Mouse (Mus musculus) lung, postnatal 10 days (tissue): Measurements from ENCODE around the gene Olfr1253.

ENCODE experiments used
- DNase-seq: peaks from one replicate; pipeline ENCODE4 v3.0.0; 2021

Olfr1253 gene

DNA sequence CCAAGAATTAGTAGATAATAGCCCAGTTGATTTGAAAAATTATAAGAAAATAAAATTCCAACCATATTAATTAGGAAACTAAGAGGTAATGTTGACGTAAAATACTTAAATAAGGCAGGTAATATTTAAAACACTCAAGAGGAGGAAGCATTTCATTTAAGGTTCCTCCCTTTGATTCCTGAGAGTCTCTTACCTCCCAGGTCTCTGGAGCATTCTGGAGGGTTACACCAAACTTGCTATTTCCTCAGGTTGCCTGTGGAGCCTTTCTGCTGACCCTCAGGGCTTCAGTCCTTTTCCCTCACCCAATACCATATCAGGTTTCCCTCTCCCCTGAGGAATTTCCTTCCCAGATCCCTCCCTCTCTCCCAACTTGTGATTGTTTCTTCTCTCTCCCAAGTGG lies at the start of gene Olfr1253:
Gene Olfr1253 (minus strand): TSS at position 101 of the 400 bp plus-strand sequence.
- no peak for DNase-seq

DNA sequence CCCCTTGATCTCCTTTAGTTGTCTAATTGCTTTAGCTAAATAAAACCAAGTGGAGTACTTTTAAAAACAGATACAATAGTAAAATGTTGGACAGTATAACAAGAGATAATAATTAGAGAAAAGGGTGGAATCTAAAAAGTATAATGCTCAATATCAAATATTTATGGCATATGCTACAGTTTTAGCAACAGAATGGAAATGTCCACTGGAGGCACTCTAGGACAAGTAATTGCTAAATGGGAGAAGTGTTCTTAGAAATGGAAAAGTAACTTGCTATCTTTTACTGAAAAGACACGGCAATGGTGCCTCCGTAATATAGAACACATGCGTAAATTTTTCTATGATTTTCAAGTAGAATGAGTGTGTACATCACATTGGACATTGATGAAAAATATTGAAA lies 42.7 kb upstream of the Olfr1253 start:
- no peak for DNase-seq

DNA sequence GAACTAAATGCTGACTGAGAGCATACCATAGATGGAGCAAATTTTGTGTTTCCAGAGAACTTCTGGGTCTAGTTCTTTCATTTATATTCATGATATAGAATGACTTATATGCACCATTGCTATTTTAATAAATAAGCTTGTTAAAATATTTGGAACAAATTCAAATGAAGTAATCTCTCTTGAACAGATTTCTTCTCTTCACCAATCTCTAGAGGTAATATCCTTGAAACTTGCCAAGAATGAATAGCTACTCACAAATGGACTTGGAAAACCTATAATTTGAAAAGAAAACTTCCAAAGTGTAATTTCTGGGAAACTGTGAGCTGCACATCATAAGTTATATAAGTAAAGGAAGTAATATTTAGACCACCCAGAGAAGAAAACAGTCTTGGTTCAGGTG lies 36.6 kb upstream of the Olfr1253 start, which contains the start of gene Olfr1254:
Gene Olfr1254 (minus strand): TSS at position 101 of the 400 bp plus-strand sequence.
- DNase-seq: no peak

DNA sequence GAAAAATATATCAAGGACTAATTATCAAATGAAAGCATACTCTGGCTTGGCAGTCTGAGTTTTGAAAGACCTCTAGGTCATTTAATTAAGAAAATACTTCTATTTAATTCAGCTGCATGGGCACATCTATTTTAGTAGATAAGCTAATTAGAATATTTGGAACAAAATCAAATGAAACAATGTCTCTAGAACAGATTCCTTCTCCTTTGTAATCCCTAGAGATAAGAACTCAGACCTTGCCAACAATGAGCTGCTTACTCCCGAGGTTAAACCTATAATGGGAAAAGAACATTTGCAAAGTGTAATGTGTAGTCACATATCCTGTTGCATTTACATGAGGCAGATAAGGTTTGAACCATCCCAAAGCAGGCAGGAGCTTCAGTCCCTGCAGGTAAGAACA lies 32.0 kb downstream of the Olfr1253 start, which contains the start of gene Olfr1252:
Gene Olfr1252 (minus strand): TSS at position 101 of the 400 bp plus-strand sequence.
- DNase-seq: no peak
